Mouse (Mus musculus) lung, adult 2 months (tissue): ENCODE data around the gene Fcgr4.
"Not testable (repeated sequence)": the region's sequence is repeated elsewhere in the genome, so short reads cannot be mapped to it uniquely, and the experiment has no call there.

ENCODE experiments used
- CTCF ChIP-seq: fragments of 200-500 bp; IDR thresholded peaks from 2 replicates; pipeline ENCODE4 v1.5.1; 2011; ENCODE audit warnings: mild to moderate bottlenecking, low read length, control low read depth; ENCODE audit not compliant: insufficient read depth
- POLR2A ChIP-seq: fragments of 200-500 bp; IDR thresholded peaks from 2 replicates; pipeline ENCODE4 v1.6.1; 2011; ENCODE audit warnings: low read depth, mild to moderate bottlenecking, control low read depth, low read length, borderline replicate concordance; ENCODE audit errors: extremely low read depth

DNA sequence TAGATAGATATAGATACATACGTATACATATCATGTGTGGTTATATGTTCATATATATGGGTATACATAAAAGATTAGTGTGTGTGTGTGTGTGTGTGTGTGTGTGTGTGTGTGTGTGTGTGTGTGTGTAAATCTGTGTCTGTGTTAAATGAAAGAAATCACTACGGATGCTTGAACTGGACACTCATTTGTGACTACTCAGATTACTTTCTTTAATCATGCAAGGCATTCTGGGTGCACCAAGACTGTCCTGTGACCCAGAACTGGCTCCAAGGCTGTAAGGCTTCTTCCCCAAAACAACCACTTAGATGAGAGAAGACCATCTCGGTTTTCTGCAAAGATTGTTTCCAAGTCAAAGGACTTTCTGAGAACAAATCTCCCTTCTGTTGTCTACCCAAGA is 50.8 kb downstream of the Fcgr4 start:
- TF ChIP-seq POLR2A, CTCF: not testable (repeated sequence)
